Mouse (Mus musculus) urinary bladder, postnatal 25 days (tissue): ENCODE results near the gene Hscb.
"Not testable (repeated sequence)": the region's sequence is repeated elsewhere in the genome, so short reads cannot be mapped to it uniquely, and the experiment has no call there.

Experiments
- DNase-seq: peaks from one replicate; pipeline ENCODE4 v3.0.0; 2022; ENCODE audit warnings: low spot score

The Hscb gene

DNA sequence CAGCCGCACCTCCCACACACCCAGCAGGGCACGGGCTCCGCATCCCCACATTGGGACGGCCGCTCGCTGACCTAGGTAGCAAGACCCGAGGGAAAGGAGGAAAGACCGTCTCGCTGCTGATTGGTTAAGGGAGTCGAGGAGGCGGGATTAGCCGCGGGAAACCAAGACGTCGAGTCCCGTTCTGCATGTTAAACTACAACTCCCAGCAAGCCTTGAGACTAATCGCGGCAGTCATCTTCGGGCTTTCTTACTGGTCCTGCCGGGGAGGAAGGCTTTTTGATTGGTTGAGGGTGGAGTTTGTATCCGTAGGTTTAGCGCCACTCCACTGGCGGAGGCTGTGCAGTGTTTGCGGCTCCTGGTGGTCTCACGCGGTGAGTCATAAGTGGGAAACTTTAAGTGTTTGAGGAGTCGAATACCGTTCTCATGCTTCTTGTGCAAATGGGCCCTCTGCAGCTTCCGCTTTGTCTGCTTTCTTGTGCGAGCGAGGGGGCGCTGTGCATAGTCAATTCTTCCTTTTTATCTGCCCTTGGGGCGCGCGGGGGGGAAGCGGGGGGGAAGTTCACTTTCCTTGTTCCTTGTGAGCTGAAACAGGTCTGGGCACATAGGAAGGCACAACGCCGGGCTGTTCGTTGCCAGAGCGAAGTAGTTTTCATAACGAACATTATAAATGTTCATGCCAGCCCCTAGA is at the start of gene Hscb, which contains the start of gene Chek2:
Gene Hscb (minus strand): TSS at position 100 of the 688 bp plus-strand sequence.
Gene Chek2 (plus strand): TSS at position 302 of the 688 bp plus-strand sequence.
- DNase-seq: peak; percentile 87

DNA sequence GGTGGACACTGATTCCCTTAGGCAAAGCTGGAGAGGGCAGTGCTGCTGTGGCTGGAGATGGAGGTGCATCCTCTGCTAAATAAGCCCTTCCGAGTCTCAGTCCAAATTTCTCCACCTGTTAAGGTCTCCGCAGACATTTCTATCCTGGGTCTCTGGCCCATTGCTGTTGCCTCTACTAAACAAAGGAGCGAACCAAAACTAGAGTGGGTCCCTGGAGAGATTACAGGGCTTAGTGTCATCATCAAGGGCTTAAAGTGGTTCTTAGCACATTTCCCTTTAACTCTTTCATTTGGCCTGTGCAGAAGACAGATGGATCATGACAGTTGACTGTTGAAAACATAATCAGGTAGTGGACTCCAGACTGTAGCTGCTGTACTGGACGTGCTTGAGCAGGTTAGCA is 49.0 kb upstream of the Hscb start:
- no peak for DNase-seq

DNA sequence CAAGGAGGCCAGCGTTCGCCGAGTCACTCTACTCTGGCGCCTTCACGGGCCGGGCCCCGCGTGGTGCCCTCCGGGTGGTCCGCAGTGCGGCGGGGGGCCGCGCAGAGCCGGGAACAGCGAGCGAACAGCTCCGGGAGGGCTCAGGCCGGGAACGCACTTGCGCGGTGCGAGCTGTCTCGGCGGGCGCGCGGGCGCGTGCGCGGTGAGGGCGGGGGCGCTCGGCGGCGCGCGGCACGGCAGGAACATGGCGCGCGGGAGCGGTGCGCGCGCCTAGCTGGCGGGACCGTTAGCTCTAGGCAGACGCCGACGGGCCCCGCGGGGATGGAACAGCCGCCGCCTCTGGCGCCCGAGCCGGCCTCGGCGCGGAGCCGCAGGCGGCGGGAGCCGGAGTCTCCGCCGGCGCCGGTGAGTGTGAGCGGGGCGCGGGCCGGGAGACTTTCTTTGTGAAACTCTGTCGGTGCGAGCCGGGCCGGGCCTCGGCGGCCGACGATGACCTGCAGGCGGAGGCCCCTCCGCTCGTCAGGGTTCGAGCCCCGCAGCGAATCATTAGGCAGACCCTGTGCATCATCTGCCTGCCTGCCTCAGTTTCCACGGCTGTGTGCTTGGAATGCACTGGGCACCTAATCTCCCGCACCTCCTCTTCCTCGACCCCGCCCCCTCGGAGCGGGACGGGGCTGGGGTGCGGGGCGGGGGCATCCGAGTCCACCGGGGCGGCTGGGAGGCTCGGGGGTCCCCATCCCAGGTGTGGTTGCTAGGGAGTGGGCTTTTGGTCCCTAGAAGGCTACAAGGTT is 40.2 kb upstream of the Hscb start, which contains the start of gene Ttc28:
Gene Ttc28 (plus strand): TSS at position 220 of the 791 bp plus-strand sequence.
- DNase-seq: peak; percentile 85

DNA sequence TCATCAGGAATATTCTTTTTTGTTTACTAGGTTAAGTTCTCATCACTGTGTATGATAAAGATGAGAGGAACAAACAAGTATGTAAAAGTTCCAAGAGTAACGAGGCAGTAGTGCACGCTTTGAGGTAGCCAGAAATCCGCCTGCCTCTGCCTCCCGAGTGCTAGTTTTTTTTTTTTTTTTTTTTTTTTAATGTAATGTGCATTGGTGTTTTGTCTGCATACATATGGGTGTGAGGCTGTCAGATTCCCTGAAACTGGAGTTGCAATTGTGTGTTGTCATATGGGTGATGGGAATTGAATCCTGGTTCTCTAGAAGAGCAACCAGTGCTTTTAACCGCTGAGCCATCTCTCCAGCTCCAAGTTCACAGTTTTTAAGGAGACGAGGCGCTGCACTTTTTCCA is 39.5 kb upstream of the Hscb start:
- DNase-seq: no peak

DNA sequence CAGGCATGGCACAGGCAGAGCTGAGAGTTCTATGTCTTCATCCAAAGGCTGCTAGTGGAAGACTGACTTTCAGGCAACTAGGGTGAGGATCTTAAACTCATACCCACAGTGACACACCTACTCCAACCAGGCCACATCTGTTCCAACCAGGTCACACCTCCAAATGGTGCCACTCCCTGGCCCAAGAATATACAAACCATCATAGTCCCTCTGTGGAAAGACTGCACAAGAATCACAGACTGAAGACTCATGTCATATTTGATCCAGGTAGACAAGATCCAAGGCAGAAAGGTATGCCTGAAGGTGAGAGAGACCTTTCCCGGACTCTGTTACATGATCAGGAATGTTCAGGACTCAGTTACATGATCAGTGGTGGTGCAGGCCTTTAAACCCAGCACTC is 38.9 kb upstream of the Hscb start:
- DNase-seq: not testable (repeated sequence)

DNA sequence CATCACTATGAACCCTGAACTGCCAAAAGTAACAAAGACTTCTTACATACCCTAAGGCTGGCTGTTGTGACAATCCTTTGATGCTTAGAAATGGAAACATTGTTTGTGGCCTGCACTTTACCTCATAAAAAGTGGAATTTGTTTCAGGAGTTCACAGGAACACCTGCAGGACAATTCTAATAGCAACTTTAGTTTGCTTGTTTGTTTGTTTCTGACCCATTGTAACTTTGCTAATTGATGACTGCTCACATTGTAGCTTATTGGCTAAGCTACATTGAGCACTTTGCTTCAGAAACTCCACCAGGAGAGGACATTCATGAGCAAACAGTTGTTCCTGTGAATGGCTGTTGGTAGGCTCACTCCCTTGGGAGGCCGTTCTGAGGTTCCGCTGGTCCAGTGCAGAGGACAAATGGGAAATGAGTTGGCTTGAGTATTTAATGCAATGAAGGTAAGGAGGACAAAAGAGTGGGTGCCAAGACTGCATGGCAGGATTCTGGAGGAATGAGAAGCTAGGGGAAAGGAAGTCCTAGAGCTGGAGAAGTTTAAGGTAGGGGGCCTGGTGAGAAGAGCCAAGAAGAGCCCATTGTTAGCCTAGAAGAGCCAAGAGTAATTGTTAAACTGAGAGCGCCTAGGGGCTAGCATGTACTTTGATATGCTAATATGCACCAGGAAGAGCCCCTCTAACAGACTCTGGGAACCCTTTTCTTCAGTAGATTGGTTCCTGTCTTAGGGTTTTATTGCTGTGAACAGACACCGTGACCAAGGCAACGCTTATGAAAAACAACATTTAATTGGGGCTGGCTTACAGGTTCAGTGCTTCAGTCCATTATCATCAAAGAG is 38.3 kb upstream of the Hscb start:
- DNase-seq: no peak

DNA sequence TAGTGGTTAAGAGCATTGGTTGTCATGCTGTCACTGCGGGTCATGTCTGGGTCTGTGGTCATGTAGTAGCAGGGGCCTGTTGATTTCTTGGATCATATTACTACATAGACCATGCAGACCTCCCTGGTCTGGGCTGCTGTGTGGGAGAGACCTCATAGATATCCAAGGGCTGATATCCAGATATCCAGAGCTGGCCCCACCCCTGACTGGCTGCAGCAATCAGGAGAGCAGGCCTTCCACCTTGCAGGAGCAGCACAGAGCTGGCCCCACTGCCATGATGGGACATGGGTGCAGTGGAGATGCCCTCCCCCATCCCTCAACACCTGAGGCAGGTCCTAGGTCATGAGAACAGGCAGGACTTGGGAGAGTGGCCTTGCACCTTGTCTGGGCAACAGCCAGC is 35.7 kb upstream of the Hscb start:
- no peak for DNase-seq

DNA sequence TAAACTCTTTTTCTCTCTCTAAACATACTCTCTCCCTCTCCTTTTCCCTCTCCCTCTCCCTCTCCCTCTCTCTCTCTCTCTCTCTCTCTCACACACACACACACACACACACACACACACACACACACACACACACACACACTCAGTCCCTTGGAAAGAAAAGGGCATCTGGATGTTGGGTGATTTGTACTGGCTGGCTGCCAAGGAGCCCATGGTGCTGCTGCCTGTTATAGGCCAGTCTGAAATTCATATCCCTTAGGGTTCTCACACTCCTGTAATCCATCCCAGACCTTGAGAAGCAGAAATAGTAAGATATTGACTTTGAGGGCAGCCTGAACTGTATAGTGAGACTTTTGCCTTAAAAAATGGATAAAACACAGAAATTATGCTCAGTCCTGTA is 35.1 kb upstream of the Hscb start:
- DNase-seq: no peak

DNA sequence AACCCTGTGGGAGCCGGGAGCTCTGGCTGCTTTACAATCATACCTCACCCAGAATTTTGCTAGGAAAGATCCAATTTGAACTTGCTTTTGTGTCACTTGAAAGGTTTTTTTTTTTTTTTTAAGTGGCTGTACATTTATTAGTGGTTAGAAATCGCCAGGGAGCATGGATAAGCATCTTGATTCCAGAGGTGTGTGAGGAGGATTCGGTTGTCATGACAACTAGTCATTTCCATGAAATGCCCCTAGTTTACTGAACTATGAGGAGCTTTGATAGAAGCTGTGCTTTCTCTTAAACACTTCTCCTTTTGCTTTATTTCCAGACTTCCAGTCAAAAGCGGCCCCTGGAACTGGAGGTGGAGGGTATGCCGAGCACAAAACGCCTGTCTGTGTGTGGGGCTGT is 33.6 kb upstream of the Hscb start:
- no peak for DNase-seq

DNA sequence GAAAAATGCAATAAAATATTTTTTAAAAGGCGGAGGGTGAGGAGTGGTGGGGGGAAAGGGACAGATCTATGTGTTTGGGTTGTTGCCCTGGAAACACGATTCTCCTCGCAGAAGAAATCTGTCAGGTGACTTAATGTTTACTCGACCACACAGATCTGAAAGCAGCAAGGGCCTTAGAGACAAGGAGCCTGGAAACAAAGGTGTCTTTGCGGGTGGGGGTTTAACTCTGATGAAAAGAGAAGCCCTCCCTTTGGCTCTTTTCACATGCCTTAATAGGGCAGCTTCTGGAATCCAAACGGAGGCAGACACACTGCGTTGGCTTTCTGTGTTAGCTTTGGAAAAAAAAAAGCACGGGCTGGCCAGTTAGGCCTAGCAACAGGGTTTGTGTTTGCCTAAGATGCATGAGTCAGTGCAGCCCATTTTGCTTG is 29.7 kb upstream of the Hscb start:
- DNase-seq: peak; percentile 17

DNA sequence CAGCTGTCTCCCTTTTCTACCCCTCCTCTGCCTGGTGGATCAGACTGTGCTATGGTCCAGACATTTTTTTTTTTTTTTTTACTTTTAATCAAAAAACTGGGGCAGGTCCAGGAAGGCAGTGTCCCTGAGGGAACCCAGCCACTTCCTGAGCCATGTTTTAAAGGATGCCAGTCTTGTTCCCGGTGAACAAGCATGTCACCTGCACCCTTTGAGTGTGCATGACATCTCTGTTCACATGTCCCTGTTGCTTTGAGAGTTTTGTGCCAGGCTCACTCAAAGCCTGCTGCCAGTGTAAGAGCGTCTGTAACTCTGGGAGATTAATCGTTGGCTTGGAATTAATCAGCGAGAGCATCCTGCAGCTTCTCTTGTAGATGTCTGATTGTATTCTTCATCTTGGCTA is 28.9 kb upstream of the Hscb start:
- DNase-seq: no peak

DNA sequence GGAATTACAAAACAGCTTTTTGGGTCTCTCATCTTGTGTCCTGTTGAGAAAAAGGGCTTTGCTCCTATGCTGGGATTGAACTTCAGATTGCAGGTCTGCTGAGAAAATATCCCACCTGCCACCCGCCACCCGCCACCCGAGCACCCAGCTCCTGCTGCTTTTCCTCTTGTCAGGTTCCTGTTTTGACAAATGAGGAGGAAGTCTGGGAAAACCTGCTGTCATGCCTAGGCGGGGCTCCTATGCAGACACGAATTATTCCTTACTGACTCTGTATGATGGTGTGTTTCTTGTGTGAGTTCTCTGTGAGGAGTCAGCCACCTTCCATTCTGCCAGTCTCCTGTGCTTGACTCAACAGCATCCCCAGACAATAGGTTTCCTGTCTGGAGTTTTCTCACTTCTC is 20.9 kb upstream of the Hscb start:
- no peak for DNase-seq

DNA sequence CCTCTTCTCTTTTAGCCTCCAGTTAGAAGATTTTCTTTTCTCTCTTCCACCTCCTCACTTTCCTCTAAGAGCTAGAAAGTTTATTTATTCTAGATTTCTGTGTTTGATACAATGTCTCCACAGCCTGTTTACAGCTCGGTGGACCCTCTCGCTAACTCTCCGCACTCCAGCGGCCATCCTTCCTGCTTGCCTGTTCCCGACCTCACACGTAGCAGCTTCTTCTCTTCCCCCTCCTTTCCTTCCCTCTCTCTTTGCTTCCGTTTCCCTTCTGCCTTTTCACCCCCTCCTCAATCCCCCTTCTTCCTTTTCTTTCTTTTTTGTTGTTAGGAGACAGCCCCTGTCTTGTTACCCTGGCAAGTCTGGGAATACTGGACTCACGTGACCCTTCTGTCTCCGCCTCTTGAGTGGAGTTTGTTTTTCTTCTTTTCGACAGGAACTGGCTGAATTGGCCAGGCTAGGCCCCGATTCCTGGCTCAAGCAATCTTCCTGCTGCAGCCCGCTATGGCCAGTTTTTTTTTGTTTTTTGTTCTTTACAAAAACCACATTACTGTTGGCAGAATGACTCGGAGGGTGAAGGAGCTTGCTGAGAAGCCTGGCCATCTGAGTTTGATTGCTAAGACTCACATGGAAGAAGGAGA is 19.6 kb upstream of the Hscb start:
- DNase-seq: peak; percentile 31

DNA sequence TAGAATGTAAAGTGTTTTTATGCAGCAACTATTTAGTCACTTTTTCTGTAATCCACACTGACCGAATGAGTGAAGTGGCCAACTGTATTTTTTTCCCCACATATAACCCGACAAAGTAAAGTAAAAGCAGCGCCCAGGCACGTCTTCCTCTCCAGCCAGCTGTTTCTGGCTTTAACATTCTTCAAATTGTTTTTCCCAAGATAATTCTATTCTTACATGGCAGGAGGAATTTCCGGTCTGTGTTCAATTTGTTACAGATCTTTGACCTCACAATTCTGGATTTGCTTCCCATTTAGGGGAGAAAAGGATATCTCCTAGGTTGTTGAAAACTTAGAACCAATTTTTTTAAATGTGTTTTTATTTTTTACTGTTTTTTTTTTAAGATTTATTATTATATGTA is 17.5 kb upstream of the Hscb start:
- DNase-seq: no peak

DNA sequence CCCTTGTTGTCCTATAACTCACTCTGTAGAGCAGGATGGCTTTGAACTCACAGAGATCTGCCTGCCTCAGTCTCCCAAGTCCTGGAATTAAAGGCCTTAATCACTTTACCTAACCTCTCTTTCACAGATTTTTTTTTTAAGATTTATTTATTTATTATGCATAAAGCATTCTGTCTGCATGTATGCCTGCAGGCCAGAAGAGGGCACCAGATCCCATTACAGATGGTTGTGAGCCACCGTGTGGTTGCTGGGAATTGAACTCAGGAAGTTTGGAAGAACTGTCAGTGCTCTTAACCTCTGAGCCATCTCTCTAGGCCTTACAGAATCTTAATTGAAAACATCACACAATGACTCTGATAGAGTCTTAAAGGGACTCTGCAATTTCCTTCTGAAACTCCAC is 13.4 kb upstream of the Hscb start:
- DNase-seq: no peak

DNA sequence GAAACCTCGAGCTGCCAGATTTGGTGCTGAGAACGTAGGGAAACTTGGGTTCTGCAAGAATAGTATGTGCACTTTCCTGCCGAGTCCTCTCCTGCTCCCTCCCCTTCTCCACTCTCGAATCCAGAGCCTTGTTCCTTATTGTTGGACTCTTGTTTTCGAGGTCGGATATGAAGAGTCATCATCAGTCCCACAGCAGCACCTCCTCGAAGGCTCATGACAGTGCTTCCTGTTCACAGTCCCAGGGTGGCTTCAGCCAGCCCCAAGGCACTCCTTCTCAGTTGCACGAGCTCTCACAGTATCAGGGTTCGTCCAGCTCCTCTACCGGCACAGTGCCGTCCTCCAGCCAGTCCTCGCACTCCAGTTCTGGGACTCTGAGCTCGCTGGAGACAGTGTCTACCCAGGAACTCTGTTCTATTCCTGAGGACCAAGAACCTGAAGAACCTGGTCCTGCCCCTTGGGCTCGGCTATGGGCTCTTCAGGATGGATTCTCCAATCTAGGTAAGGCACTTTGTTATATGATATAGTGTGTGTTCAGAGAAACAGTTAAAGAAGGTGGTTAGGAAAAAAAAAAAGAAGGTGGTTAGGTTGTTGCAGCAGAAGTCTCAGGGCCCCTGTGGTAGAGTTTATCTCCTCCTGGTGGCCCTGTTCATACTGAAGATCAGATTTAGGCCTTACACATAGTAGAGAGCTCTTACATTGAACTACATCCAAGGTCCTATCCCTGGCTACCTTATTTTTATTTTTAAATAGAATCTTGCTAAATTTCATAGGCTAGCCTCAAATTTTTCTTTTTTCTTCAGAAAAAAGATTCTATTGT is 1.7 kb upstream of the Hscb start:
- DNase-seq: no peak

DNA sequence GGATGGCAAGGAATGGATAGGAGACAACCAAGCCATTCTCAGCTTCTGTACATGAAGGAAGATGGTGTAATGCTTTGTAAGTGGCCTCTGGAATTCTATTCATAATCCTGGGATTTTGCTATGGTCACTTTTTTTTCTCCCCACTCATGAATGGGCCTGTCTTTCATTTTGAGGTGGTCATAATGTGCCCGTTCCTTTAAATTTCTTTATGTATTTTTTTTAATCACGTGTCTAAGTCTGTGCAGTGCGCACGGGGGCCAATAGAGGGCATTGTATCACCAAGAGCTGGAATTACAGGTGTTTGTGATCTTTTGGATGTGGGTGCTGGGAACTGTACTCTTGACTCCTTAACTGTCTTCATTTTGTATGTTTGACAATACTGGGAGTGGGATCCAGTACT is 888 bp upstream of the Hscb start:
- DNase-seq: peak; percentile 36

DNA sequence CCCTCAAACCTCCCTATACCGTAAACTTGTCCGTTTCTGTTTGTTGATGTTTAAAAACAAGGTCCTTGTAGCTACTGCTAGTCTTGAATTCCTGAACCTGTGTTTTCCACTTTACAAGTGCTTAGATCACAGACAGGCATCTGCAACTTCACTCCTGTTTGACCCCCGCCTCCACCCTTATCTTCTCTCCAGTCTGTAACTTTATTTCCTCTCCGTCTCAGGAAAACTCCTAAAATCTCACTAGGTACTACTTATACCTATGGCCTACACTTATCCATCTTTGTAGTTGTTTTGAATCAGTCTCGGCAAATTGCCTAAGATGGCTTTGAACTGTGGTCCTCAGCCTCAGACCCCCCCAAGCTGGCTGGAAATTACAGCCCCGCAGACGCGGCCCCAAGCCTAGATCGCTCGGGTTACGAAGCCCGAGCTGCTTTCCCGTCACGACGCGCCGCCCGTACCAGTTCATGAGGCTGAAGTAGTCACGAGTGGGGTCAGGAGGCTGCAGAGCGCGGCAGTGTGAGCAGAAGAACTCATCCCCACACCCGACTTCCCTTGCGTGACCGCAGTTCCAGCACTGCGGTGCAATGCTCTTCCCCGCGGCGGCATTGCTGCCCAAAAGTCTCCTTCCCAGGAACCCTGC is 419 bp downstream of the Hscb start:
- no peak for DNase-seq

DNA sequence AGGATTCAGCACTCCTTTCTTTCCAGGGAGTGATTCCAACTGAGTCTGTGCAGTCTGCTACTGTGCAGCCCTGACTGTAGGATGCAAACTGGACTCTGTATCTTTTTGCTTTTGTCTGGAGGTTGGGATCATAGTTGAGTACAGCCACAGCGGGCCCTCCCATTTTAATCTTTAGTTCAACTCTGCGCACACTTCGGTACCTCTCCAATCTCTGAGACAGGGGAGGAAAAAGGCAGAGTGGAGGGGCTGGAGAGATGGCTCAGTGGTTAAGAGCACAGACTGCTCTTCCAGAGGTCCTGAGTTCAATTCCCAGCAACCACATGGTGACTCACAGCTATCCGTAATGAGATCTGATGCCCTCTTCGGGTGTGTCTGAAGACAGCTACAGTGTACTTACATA is 1.6 kb downstream of the Hscb start:
- not testable (repeated sequence) for DNase-seq

DNA sequence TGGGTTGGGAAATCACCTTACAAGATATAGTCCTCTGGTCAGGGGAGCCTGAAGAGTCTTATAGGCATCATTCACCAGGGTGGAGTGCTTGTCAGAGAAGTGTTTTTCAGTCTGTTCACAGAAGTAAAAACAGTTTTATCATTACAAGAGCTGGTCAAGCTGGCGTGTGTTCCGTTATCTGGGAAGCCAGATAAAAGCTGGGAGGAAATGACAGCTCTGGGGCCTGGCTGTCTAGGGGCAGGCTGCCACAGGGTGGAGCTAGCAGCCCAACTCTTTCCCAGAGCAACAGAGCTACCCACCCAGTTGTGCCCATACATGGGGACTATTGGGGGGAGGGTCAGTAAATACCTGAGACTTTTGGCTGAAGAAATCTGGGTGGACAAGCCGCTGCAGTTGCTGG is 3.6 kb downstream of the Hscb start:
- peak; percentile 37 for DNase-seq
